Mouse (Mus musculus): Measurements from ENCODE around the gene Heatr3.
"Not testable (repeated sequence)": the region's sequence is repeated elsewhere in the genome, so short reads cannot be mapped to it uniquely, and the experiment has no call there.

Gene Heatr3

GRCm38 (mm10) chr8:88197328-88197727 is 59.7 kb downstream of the Heatr3 start:
- no peak for DNase-seq

GRCm38 (mm10) chr8:88198551-88198944 is 60.9 kb downstream of the Heatr3 start:
- peak; percentile 34 to 56 for DNase-seq

GRCm38 (mm10) chr8:88198945-88199571 is 61.4 kb downstream of the Heatr3 start, which contains the start of gene Tent4b:
Tent4b (plus strand) TSS chr8:88199213.
- DNase-seq, result peak; percentile 94

- peak; percentile 40 to 49 for DNase-seq
Observed at GRCm38 (mm10) chr8:88199700-88200601, 62.3 kb downstream of the Heatr3 start.

- DNase-seq, result peak in 1 of 2 experiments; percentile 12
Observed at GRCm38 (mm10) chr8:88200724-88201495, 63.3 kb downstream of the Heatr3 start.

GRCm38 (mm10) chr8:88201641-88202040 is 64.0 kb downstream of the Heatr3 start:
- no peak for DNase-seq

GRCm38 (mm10) chr8:88206016-88206415 is 68.4 kb downstream of the Heatr3 start:
- no peak for DNase-seq

GRCm38 (mm10) chr8:88207121-88207821 is 69.6 kb downstream of the Heatr3 start:
- DNase-seq, result no peak

- not testable (repeated sequence) for DNase-seq
Observed at GRCm38 (mm10) chr8:88209930-88210827, 72.5 kb downstream of the Heatr3 start.

- DNase-seq, result peak; percentile 14 to 36
Observed at GRCm38 (mm10) chr8:88221353-88221752, 83.7 kb downstream of the Heatr3 start.

Data from lung, adult 18-20 months (tissue).